Mouse (Mus musculus) stomach, postnatal 0 days (tissue): ENCODE measurements at regions not wholly inside any gene's neighbourhood (a gene's known extent, or its start where the extent isn't known, plus 50 kb on each side); places are given as distances from the start of the nearest gene placed in this dataset. TPM values are rescaled to one million over a fixed set of nuclear protein-coding genes. Genes with fewer than 3 reads are reported as not detected.

ENCODE experiments used
- ATAC-seq: fragments of 200-750 bp; cut with Nextera tagmentation; 2 replicates; pipeline ENCODE4 v1.8.0; 2017; ENCODE audit not compliant: low FRiP score, low TSS enrichment
- DNase-seq: peaks from one replicate; pipeline ENCODE4 v3.0.0-alpha.2; 2016; ENCODE audit warnings: low spot score
- H3K27ac ChIP-seq: fragments of 300-500 bp; sonication (generic); replicated peaks from 2 replicates; pipeline ENCODE4 v1.5.1; 2014; ENCODE audit warnings: mild to moderate bottlenecking, control low read depth
- H3K27me3 ChIP-seq: fragments of 300-500 bp; sonication (generic); 2 replicates; pipeline ENCODE4 v1.6.1; 2014; ENCODE audit warnings: low read length; ENCODE audit not compliant: control insufficient read depth, insufficient read depth
- H3K36me3 ChIP-seq: fragments of 300-500 bp; sonication (generic); 2 replicates; pipeline ENCODE4 v1.6.1; 2014; ENCODE audit warnings: low read length, mixed read lengths; ENCODE audit not compliant: control insufficient read depth, insufficient read depth
- H3K4me1 ChIP-seq: fragments of 300-500 bp; sonication (generic); replicated peaks from 2 replicates; pipeline ENCODE4 v1.6.1; 2014; ENCODE audit warnings: antibody characterized with exemption; ENCODE audit not compliant: control insufficient read depth, insufficient read depth
- H3K4me2 ChIP-seq: fragments of 300-500 bp; sonication (generic); replicated peaks from 2 replicates; pipeline ENCODE4 v1.6.1; 2014; ENCODE audit warnings: low read depth, mild to moderate bottlenecking, control low read depth, moderate library complexity
- H3K4me3 ChIP-seq: fragments of 300-500 bp; sonication (generic); 2 replicates; pipeline ENCODE4 v1.5.1; 2014; ENCODE audit warnings: low read depth, low read length, control low read depth
- H3K9ac ChIP-seq: fragments of 300-500 bp; sonication (generic); 2 replicates; pipeline ENCODE4 v1.6.1; 2014; ENCODE audit warnings: mild to moderate bottlenecking, low read length, control low read depth, mixed read lengths
- H3K9me3 ChIP-seq: fragments of 300-500 bp; sonication (generic); 2 replicates; pipeline ENCODE4 v1.6.1; 2016; ENCODE audit warnings: low read length; ENCODE audit not compliant: control insufficient read depth
- CTCF ChIP-seq: IDR thresholded peaks from 2 replicates; pipeline ENCODE4 v1.5.1; 2016; ENCODE audit warnings: antibody characterized with exemption, low read depth, mild to moderate bottlenecking, moderate library complexity
- EP300 ChIP-seq: optimal IDR thresholded peaks from 2 replicates; pipeline ENCODE3; 2016; ENCODE audit warnings: antibody characterized with exemption
- WGBS: fragments of 180-500 bp; shearing (Covaris S2); extraction: QIAGEN DNeasy Blood & Tissue Kit; methylation state at CpG from one replicate; pipeline ENCODE4 v1.1.7; 2014; 5-methylcytosine and 5-hydroxymethylcytosine counted together
- microRNA-seq: library from miRNA; unstranded; fragments of <30 nt; microRNA quantifications from one replicate; pipeline ENCODE4, GENCODE M21; 2016

GRCm38 (mm10) chr13:60535045-60535444 lies 66.7 kb upstream of the Dapk1 start:
- TF ChIP-seq CTCF = no peak
- TF ChIP-seq EP300 = no peak
- ATAC-seq (no peak), DNase-seq (no peak)
- Histone ChIP-seq H3K27me3 (no peaks in the 10 kb centered on the region), H3K9me3 (no peaks in the 10 kb centered on the region), H3K27ac (no peak overlapping the region), H3K4me1 (no peaks in the 10 kb centered on the region), H3K9ac (no peak overlapping the region), H3K36me3 (no peaks in the 10 kb centered on the region), H3K4me3 (no peak overlapping the region), H3K4me2 (no peak overlapping the region)
- 60% methylated on average over 7 of the region's 7 CpGs for WGBS

GRCm38 (mm10) chr13:60536725-60537124 lies 65.0 kb upstream of the Dapk1 start:
- Histone ChIP-seq H3K27me3 (no peaks in the 10 kb centered on the region), H3K4me3 (no peak overlapping the region), H3K27ac (no peak overlapping the region), H3K9ac (no peak overlapping the region), H3K9me3 (no peaks in the 10 kb centered on the region), H3K36me3 (no peaks in the 10 kb centered on the region), H3K4me1 (no peaks in the 10 kb centered on the region), H3K4me2 (no peak overlapping the region)
- ATAC-seq (no peak), DNase-seq (no peak)
- TF ChIP-seq EP300 = no peak
- no peak for TF ChIP-seq CTCF
- 86% methylated on average over 5 of the region's 5 CpGs for WGBS

- Histone ChIP-seq H3K36me3 (no peaks in the 10 kb centered on the region), H3K4me3 (no peak overlapping the region), H3K9me3 (no peaks in the 10 kb centered on the region), H3K27me3 (no peaks in the 10 kb centered on the region), H3K9ac (no peak overlapping the region), H3K4me2 (no peak overlapping the region), H3K27ac (no peak overlapping the region), H3K4me1 (no peaks in the 10 kb centered on the region)
- no peak for DNase-seq
- WGBS = 63% methylated on average over 8 of the region's 8 CpGs
- TF ChIP-seq EP300 (no peak), CTCF (no peak)
- ATAC-seq = no peak
These were observed 63.6 kb upstream of the Dapk1 start for GRCm38 (mm10) chr13:60538110-60538509.

GRCm38 (mm10) chr13:60541165-60541564 lies 60.6 kb upstream of the Dapk1 start:
- no peak for TF ChIP-seq CTCF
- TF ChIP-seq EP300 = no peak
- Histone ChIP-seq H3K4me2 (no peak overlapping the region), H3K4me3 (no peak overlapping the region), H3K36me3 (no peaks in the 10 kb centered on the region), H3K27ac (no peak overlapping the region), H3K4me1 (no peaks in the 10 kb centered on the region), H3K9ac (no peak overlapping the region), H3K27me3 (no peaks in the 10 kb centered on the region), H3K9me3 (no peaks in the 10 kb centered on the region)
- ATAC-seq (no peak), DNase-seq (no peak)
- 92% methylated on average over 5 of the region's 5 CpGs for WGBS

- no peak overlapping the region for H3K4me2 ChIP-seq
- no peak overlapping the region for H3K9ac ChIP-seq
- WGBS = 52% methylated on average over 3 of the region's 3 CpGs
- no peaks in the 10 kb centered on the region for H3K4me1 ChIP-seq
- no peak overlapping the region for H3K27ac ChIP-seq
- H3K9me3 ChIP-seq = no peaks in the 10 kb centered on the region
- TF ChIP-seq CTCF = no peak
- TF ChIP-seq EP300 = no peak
- ATAC-seq (no peak), DNase-seq (no peak)
- no peak overlapping the region for H3K4me3 ChIP-seq
- no peaks in the 10 kb centered on the region for H3K27me3 ChIP-seq
- H3K36me3 ChIP-seq = no peaks in the 10 kb centered on the region
These were observed 57.4 kb upstream of the Dapk1 start for GRCm38 (mm10) chr13:60544363-60544762.

GRCm38 (mm10) chr13:60545999-60546733 lies 55.6 kb upstream of the Dapk1 start:
- H3K9ac ChIP-seq = no peak overlapping the region
- no peaks in the 10 kb centered on the region for H3K36me3 ChIP-seq
- H3K27me3 ChIP-seq = no peaks in the 10 kb centered on the region
- H3K27ac ChIP-seq = no peak overlapping the region
- no peaks in the 10 kb centered on the region for H3K9me3 ChIP-seq
- no peak overlapping the region for H3K4me3 ChIP-seq
- H3K4me2 ChIP-seq = no peak overlapping the region
- WGBS = 73% methylated on average over 2 of the region's 2 CpGs
- TF ChIP-seq CTCF = no peak
- no peak for TF ChIP-seq EP300
- no peak for ATAC-seq
- DNase-seq = no peak
- H3K4me1 ChIP-seq = no peaks in the 10 kb centered on the region

Small RNA genes in the stretch of these regions (microRNA-seq; reads per million reads assigned to microRNA genes)
- not detected for gene Gm24999
- gene Gm25000 = not detected
